Mouse (Mus musculus): ENCODE results near the gene Vti1a. TPM values are rescaled to one million over a fixed set of nuclear protein-coding genes. Genes with fewer than 3 reads are reported as not detected.

The Vti1a gene
- polyA plus RNA-seq, 1 experiment from 2014 or later, result 24.5 TPM

DNA sequence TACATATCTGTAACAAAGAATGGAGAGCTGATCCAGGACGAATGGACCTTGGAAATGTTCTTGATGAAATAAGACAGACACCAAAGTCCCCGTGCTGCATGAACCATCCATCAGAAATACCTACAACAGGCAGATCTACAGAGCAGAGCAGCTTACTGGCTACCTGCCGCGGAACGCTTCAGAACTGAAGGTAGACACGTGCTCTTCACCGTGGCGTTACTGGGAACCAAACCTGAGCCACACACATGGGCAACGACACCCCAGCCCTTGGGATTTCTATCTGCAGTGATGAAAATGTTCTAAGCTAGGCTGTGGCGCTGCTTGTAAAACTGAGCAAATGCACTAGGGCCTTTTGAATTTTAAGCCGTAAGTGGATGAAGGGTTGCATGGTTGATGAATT, 249.0 kb downstream of the Vti1a start:
- no peaks in the 10 kb centered on the region for H3K27me3 ChIP-seq (replicated peaks)
- no peak overlapping the region for H3K4me2 ChIP-seq
- H3K9ac ChIP-seq, result no peak overlapping the region
- ATAC-seq, result no peak
- H3K36me3 ChIP-seq, result no peaks in the 10 kb centered on the region
- no peaks in the 10 kb centered on the region for H3K9me3 ChIP-seq (replicated peaks)
- H3K27ac ChIP-seq, result peak overlapping the region; percentile 41; the same call in 1 of the 2 replicates
- H3K4me3 ChIP-seq, result no peak overlapping the region
- 78% methylated on average over 11 of the region's 11 CpGs for WGBS (ENCODE audit: insufficient replicate concordance)
- peaks cover 66% of the 10 kb centered on the region for H3K4me1 ChIP-seq

DNA sequence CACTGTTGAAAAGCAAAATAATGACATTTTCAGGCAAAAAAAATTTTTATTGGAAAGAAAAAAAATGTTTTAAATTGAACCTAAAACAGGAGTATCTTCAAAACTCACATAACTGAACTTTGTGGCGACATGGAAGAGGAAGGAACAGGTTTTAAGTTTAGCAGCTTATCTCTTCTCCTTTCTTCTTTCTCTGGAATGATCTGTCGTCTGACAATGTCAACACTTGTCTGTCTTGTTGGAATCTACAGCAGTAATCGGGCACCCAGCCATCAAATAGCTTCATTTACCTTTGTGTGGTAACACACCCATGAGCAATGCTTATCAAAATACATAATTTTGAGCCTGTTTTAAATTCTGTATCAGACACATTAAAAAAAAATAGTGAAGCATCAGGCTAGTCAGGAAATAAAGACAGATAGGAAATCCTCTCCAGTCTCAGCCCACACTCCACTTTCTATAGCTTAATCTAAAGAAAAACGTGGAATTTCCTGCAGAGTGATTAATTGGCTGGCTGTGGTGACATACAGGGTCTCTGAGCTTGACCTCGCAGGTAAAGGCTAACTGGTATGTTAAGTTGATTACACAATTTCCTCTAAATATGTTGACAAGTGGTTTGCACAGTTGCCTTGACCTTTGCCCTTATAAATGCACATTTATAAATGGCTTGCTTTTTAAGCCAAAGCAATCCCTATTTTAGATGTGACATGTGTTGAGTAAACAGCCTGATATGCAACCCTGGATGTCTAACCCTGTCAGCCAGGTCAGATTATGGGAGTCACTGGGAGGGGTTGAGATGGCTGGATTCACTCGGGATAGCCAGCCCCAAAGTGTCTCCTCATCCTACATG, 249.7 kb downstream of the Vti1a start:
- Histone ChIP-seq H3K27me3 (replicated peaks) (no peaks in the 10 kb centered on the region), H3K9ac (no peak overlapping the region), H3K27ac (peak overlapping the region; percentile 57; the same call in 1 of the 2 replicates), H3K4me1 (peaks cover 67% of the 10 kb centered on the region), H3K4me2 (no peak overlapping the region), H3K4me3 (no peak overlapping the region), H3K36me3 (no peaks in the 10 kb centered on the region), H3K9me3 (replicated peaks) (no peaks in the 10 kb centered on the region)
- ATAC-seq, result no peak
- WGBS (ENCODE audit: insufficient replicate concordance), result 22% methylated on average over 6 of the region's 6 CpGs

DNA sequence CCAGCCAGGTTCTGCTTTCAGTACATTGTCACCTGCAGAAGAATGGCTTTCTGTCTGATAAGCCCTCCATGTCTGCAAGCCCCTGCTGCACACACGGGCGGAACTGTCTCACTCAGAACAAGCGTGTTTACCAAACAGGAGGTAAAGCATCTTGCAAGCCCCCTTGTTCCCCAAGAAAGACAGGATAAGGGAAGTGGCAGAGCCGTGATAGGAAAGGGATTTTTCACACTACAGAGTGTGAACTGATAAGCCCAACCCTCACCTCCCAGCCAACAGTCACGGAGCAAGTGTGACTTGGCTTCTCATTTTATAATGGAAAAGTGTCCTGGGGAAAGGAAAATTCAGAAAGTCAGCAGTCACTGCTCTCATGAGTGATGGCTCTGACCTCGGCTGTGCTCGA, 253.0 kb downstream of the Vti1a start:
- Histone ChIP-seq H3K9me3 (replicated peaks) (no peaks in the 10 kb centered on the region), H3K27me3 (replicated peaks) (no peaks in the 10 kb centered on the region), H3K4me2 (no peak overlapping the region), H3K27ac (no peak overlapping the region), H3K9ac (no peak overlapping the region), H3K36me3 (no peaks in the 10 kb centered on the region), H3K4me1 (peaks cover 57% of the 10 kb centered on the region), H3K4me3 (no peak overlapping the region)
- 26% methylated on average over 7 of the region's 7 CpGs for WGBS (ENCODE audit: insufficient replicate concordance)
- ATAC-seq, result no peak

DNA sequence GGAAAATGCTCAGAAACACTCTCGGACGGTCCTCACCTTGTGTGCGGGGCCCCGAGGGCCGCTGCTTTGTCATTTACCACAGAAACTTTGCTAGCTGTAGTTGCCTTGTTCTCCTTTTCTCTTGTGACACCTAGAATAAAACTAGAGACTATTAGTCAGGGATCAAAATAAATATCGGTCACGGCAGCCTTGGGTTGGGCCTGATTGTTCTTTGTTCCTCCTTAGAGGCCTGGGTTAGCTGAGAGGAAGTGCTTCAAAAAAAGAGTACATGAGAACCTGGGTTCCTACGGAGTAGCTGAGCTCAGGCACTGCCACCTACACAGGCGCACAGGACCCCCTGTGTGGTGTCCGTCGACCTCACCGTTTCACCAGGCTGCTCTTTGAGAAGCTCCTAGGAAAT, 253.8 kb downstream of the Vti1a start:
- Histone ChIP-seq H3K27me3 (replicated peaks) (no peaks in the 10 kb centered on the region), H3K9me3 (replicated peaks) (no peaks in the 10 kb centered on the region), H3K4me2 (no peak overlapping the region), H3K4me1 (peaks cover 50% of the 10 kb centered on the region), H3K36me3 (no peaks in the 10 kb centered on the region), H3K27ac (no peak overlapping the region), H3K9ac (no peak overlapping the region), H3K4me3 (no peak overlapping the region)
- WGBS (ENCODE audit: insufficient replicate concordance), result 64% methylated on average over 12 of the region's 12 CpGs
- ATAC-seq, result no peak

DNA sequence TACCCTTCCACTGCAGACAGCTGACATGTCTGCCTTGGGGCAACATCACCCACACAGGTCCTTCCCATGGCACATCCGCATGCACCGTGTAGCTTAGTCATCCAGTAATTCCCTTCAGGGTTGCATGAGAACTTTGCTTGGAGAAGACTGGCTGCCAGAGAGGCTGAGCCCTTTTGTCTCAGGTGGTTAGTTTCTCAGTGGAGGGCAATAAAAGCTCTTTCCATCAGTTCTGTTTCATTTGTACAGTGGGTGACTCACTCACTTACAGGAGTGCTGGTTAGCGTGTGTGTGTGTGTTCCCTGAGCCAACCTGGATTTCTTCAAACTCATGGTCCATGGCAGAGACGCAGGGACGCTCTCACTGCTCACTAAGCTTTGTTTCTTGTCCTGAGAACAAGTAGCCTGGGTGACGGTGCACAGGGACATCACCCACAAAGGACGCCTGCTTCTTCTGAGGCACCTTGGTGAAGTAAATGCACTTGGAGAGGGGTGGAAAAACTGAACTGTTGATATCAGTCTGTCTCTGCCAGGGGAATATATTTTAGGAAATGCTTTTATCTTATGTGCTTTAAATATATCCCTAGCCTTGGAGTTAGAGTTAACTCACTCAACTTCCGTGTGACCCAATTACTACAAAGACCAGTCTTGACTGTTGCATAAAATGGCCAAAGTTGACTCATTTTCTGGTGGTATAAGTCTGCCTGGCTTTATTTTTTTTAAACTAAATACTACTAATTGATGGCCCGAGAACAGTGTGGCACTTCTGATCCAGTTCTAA, 254.6 kb downstream of the Vti1a start:
- no peak overlapping the region for H3K4me2 ChIP-seq
- H3K9ac ChIP-seq, result no peak overlapping the region
- peaks cover 42% of the 10 kb centered on the region for H3K4me1 ChIP-seq
- ATAC-seq, result no peak
- 79% methylated on average over 9 of the region's 9 CpGs for WGBS (ENCODE audit: insufficient replicate concordance)
- H3K27ac ChIP-seq, result no peak overlapping the region
- H3K4me3 ChIP-seq, result no peak overlapping the region
- H3K27me3 ChIP-seq (replicated peaks), result no peaks in the 10 kb centered on the region
- no peaks in the 10 kb centered on the region for H3K36me3 ChIP-seq
- no peaks in the 10 kb centered on the region for H3K9me3 ChIP-seq (replicated peaks)

DNA sequence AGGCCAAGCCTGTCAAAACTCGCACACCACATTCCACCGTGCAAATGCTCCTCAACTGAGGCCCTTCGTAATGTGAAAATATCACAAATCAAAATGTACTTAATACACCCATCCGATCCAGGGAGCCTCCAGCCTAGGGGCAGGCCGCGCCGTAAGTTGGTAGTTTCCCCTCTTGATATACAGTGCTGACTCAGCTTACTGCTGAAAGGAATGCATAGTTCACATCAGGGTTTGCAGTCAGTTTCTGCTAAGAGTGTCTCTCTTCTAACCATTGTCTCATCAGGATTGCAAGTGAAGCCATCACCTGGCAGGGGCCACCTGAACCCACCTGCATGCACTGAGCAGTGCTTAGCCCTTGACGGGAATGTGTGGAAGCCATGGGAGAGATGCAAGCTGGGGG, 255.4 kb downstream of the Vti1a start:
- ATAC-seq, result no peak
- Histone ChIP-seq H3K27ac (no peak overlapping the region), H3K36me3 (no peaks in the 10 kb centered on the region), H3K9me3 (replicated peaks) (no peaks in the 10 kb centered on the region), H3K27me3 (replicated peaks) (no peaks in the 10 kb centered on the region), H3K4me3 (no peak overlapping the region), H3K4me1 (peaks cover 34% of the 10 kb centered on the region), H3K9ac (no peak overlapping the region), H3K4me2 (no peak overlapping the region)
- 81% methylated on average over 8 of the region's 8 CpGs for WGBS (ENCODE audit: insufficient replicate concordance)

DNA sequence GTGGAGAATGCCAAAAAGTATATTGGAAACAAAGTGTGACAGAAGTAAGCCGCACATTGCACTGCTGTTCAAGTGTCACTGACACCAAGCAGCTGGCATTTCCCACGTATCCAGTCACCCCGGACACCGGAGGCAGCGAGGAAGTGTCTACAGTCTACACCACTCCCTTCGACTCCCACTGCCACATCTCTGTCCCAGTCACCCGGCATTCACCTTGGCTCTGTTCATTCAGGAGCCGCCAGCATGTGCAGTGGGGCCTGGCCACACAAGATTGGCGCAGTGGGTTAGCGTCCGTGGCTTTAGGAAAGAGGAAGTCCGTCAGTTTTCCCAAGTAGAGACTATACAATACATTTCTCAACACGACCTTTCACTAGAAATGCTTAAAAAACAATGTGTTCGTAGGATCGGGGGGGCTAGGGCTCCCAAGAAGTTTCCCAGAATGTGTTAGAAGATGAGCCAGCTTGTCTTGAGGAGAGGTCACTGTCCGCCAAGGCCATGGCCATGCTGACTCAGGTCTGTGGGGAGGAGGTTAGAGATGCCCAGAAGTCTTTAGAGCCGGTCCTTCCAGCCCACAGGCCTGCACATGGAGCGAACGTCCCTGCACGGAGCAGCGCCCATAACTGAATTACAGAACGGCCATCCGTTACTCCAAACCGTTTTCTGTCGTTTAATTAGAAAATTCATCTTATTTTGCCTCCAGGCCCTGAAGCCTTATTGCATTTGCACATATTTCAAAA, 261.4 kb downstream of the Vti1a start:
- H3K27me3 ChIP-seq (replicated peaks), result no peaks in the 10 kb centered on the region
- ATAC-seq, result no peak
- H3K4me3 ChIP-seq, result no peak overlapping the region
- no peak overlapping the region for H3K9ac ChIP-seq
- no peaks in the 10 kb centered on the region for H3K36me3 ChIP-seq
- no peak overlapping the region for H3K27ac ChIP-seq
- WGBS (ENCODE audit: insufficient replicate concordance), result 71% methylated on average over 25 of the region's 25 CpGs
- H3K4me2 ChIP-seq, result no peak overlapping the region
- peaks cover 24% of the 10 kb centered on the region for H3K4me1 ChIP-seq
- H3K9me3 ChIP-seq (replicated peaks), result no peaks in the 10 kb centered on the region

DNA sequence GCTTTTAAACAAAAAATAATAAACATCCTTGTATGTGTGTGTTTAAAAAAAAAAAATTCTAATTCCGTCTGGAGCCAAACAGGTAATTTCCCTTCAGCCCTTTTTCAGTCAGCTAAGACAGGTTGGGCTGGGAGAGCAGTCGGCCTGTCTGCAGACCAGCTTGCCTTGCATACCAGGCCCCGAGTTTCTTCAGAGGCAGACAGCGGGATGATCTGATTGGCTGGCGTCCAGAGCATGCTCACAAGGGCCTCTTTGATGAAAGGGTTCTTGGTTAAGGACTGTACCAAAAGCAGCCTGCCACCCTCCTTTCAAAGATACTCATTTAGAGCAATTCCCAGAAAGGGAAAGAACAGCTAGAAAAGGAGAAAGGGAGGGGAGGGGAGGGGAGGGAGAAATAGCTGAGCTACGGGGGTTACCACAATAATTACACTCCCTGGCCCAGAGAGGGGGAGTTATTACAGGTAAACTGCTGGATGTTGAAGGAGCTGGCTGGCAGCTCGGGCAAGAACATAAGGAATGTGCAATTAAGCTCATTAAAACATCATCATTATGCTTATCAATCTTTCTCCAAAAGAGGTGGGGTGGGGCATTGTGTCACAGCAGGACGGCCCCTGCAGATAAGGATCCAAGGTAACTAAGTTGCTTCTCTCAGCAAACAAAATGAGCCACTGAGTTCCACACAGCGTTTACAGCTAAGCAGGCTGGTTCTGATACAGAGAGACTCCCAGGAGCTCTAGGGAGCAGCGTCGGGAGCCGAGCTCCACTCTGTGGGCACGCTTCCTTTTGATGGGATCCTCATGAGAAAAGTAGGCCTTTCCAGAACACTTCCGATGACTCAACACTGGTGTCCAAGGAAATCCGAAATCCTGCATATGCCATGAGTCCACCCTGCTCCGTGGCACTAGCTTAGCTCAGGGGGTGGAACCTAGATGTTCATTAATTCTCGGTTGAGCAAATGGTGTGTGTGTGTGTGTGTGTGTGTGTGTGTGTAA, 262.3 kb downstream of the Vti1a start:
- Histone ChIP-seq H3K4me3 (no peak overlapping the region), H3K9me3 (replicated peaks) (no peaks in the 10 kb centered on the region), H3K36me3 (no peaks in the 10 kb centered on the region), H3K9ac (no peak overlapping the region), H3K4me1 (peaks cover 24% of the 10 kb centered on the region), H3K27me3 (replicated peaks) (no peaks in the 10 kb centered on the region), H3K4me2 (0 out of 2 replicates have a peak overlapping the region, but pooled peaks have one; percentile 13), H3K27ac (no peak overlapping the region)
- ATAC-seq, result peak; percentile 24; the same call in 1 of the 2 replicates
- WGBS (ENCODE audit: insufficient replicate concordance), result 57% methylated on average over 17 of the region's 17 CpGs

DNA sequence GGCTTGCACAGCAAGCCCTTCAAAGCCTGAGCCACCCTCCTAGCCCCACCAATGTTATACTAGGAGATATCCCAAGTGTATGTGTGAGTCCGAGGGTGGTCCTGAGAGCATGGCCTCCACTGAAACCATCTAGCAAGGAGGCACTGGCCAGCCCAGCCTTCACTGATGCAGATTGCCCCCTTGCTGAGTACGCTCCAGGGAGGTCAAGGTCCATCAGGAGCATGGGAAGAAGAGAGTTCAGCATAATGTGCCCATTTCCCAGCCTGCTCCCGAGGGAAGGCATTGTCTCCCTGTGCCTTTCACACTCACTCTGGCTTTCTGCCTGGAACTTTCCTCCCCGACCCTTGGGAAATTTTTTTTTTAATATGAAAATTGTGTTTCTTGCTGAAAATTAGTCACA, 263.2 kb downstream of the Vti1a start:
- 76% methylated on average over 4 of the region's 4 CpGs for WGBS (ENCODE audit: insufficient replicate concordance)
- H3K27me3 ChIP-seq (replicated peaks), result no peaks in the 10 kb centered on the region
- H3K4me1 ChIP-seq, result peaks cover 24% of the 10 kb centered on the region
- no peak overlapping the region for H3K4me2 ChIP-seq
- no peak for ATAC-seq
- no peak overlapping the region for H3K9ac ChIP-seq
- H3K9me3 ChIP-seq (replicated peaks), result no peaks in the 10 kb centered on the region
- no peaks in the 10 kb centered on the region for H3K36me3 ChIP-seq
- H3K4me3 ChIP-seq, result no peak overlapping the region
- no peak overlapping the region for H3K27ac ChIP-seq

DNA sequence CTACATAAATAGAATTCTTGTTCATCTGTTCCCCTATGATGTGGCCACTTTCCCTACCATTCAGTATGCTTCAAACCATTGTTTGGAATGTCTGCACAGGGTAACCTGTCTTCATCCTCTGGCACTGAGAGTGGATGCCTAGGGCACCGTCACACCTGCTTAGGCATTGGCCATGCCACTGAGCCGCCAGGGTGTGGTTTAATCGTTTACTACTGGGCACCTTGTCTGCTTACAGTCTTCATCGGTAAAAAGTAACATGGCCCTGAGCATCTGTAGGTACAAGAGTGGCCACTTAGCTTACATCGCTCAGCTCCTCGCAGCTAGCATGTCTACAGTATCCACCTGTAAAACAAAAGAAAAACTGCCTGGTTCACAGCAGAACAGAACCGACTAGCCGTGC, 264.1 kb downstream of the Vti1a start:
- Histone ChIP-seq H3K4me3 (no peak overlapping the region), H3K36me3 (no peaks in the 10 kb centered on the region), H3K9me3 (replicated peaks) (no peaks in the 10 kb centered on the region), H3K27me3 (replicated peaks) (no peaks in the 10 kb centered on the region), H3K27ac (no peak overlapping the region), H3K9ac (no peak overlapping the region), H3K4me1 (peaks cover 24% of the 10 kb centered on the region), H3K4me2 (no peak overlapping the region)
- ATAC-seq, result no peak
- WGBS (ENCODE audit: insufficient replicate concordance), result 78% methylated on average over 8 of the region's 8 CpGs

DNA sequence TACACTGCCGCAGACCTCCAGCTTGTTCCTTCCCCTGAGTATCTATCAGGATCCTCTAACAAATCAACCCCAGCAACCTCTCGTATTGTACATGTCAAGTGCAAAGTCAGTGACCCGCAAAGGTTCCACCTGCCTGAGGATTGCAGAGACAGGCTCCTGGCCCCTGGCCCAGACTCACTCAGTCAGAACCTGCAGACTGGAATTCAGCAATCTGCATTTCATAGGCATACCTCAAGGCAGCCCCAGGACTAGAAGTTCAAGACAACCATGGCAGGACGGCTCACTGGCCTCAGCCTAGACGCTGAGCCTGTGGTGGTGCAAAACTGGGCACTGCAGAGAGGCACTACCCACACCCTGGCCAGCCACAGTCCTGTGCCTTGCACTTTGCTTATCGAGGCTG, 264.6 kb downstream of the Vti1a start:
- no peak overlapping the region for H3K4me2 ChIP-seq
- no peak overlapping the region for H3K27ac ChIP-seq
- H3K9me3 ChIP-seq (replicated peaks), result no peaks in the 10 kb centered on the region
- H3K27me3 ChIP-seq (replicated peaks), result no peaks in the 10 kb centered on the region
- H3K4me3 ChIP-seq, result no peak overlapping the region
- peaks cover 24% of the 10 kb centered on the region for H3K4me1 ChIP-seq
- ATAC-seq, result no peak
- no peak overlapping the region for H3K9ac ChIP-seq
- H3K36me3 ChIP-seq, result no peaks in the 10 kb centered on the region
- WGBS (ENCODE audit: insufficient replicate concordance), result 78% methylated on average over 6 of the region's 6 CpGs
